Mouse (Mus musculus) macrophage (primary cell): ENCODE data around the gene Prkd2. TPM values are rescaled to one million over a fixed set of nuclear protein-coding genes. Genes with fewer than 3 reads are reported as not detected.
A peak's percentile ranks its signal among the peaks of the same experiment; 100 is the strongest.

Source experiments
- H3K27ac ChIP-seq: fragments of 350-480 bp; formaldehyde crosslinking; 2 replicates; pipeline ENCODE4 v1.9.0; 2021
- H3K36me3 ChIP-seq: fragments of 350-480 bp; formaldehyde crosslinking; 2 replicates; pipeline ENCODE4 v1.9.0; 2021; ENCODE audit errors: inconsistent target
- H3K4me3 ChIP-seq: fragments of 350-480 bp; formaldehyde crosslinking; 2 replicates; pipeline ENCODE4 v1.9.0; 2021; ENCODE audit errors: inconsistent target
- H3K79me2 ChIP-seq: fragments of 350-480 bp; formaldehyde crosslinking; 2 replicates; pipeline ENCODE4 v1.9.0; 2021; ENCODE audit errors: inconsistent target
- WGBS: methylation state at CpG from one replicate; pipeline ENCODE4 v1.1.7; 2026; ENCODE audit warnings: inconsistent platforms; ENCODE audit not compliant: missing documents; 5-methylcytosine and 5-hydroxymethylcytosine counted together
- polyA plus RNA-seq: library from polyadenylated mRNA; stranded (reverse); fragments of 250-400 nt; gene quantifications from 3 replicates; pipeline ENCODE4 v1.2.4, GENCODE M21; 2018; ENCODE audit warnings: inconsistent platforms
- total RNA-seq, 78 experiments: library from RNA; depleted of rRNA; stranded (reverse); fragments of 250-400 nt; gene quantifications; 1 replicate in 9 of 78; 2 replicates in 24 of 78; 3 replicates in 43 of 78; 4 replicates in 2 of 78; pipeline ENCODE4 v1.2.4; 2018; ENCODE audit warnings: inconsistent platforms in 56 of 78

The Prkd2 gene
- 10 to 100 TPM in 18 of 26 experiments, 1 to 10 TPM in 8; 3.4 to 27.0 (median 12.2) TPM for total RNA-seq (2018; cell fraction: chromatin; rRNA removed)
- 1 to 10 TPM; 2.7 to 8.6 (median 5.6) TPM for total RNA-seq (2018; cell fraction: cytosol; rRNA removed)
- 10 to 100 TPM in 10 of 26 experiments, 1 to 10 TPM in 16; 3.1 to 15.4 (median 7.7) TPM for total RNA-seq (2018; cell fraction: nucleus; rRNA removed)
- 3.7 to 6.1 TPM (median 4.8 TPM) in 3 replicates for polyA plus RNA-seq

DNA sequence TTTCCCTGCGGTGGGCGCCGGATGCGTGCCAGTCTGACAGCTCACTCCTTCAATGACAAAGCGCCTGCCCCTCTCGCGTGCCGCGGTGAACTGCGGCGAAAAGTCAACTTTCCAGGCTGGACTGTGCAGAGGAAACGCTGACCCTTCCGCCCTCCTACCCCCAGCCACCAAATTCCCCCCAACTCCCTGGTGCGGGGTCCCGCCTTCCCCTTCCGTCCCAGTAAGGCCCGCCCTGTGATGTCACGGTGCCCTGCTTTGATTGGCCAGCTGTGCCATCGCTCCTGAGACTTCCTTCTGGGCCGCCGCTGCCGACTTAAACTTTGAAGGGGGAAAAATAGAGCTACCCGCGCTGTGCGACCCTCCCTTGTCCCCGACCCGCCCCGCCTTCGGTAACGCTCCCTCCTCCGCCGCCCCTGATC lies at the start of gene Prkd2:
Prkd2 (plus strand) TSS at position 258 of the 419 bp plus-strand sequence.
- Histone ChIP-seq H3K79me2 (no peaks in the 10 kb centered on the region), H3K4me3 (peak within 1 kb of the TSS; percentile 89), H3K36me3 (peaks cover 24% of the 10 kb centered on the region; the same call in 1 of the 2 replicates), H3K27ac (peak within 1 kb of the TSS; percentile 42)
- 1% methylated on average over 27 of the region's 32 CpGs for WGBS

- Histone ChIP-seq H3K79me2 (no peaks in the 10 kb centered on the region), H3K4me3 (no peak overlapping the region), H3K27ac (no peak overlapping the region), H3K36me3 (0 out of 2 replicates have a peak, but pooled peaks cover 10% of the 10 kb centered on the region)
- 96% methylated on average over 19 of the region's 19 CpGs for WGBS
Measured at GRCm38 (mm10) chr7:16793010-16793725, 49.5 kb upstream of the Prkd2 start.

GRCm38 (mm10) chr7:16794886-16795285 lies 47.8 kb upstream of the Prkd2 start:
- no peak overlapping the region for H3K27ac ChIP-seq
- no peak overlapping the region for H3K4me3 ChIP-seq
- WGBS = 92% methylated on average over 5 of the region's 5 CpGs
- 0 out of 2 replicates have a peak, but pooled peaks cover 10% of the 10 kb centered on the region for H3K36me3 ChIP-seq
- H3K79me2 ChIP-seq = no peaks in the 10 kb centered on the region

GRCm38 (mm10) chr7:16804409-16805028 lies 38.2 kb upstream of the Prkd2 start:
- 34% methylated on average over 8 of the region's 8 CpGs for WGBS
- no peak overlapping the region for H3K27ac ChIP-seq
- H3K36me3 ChIP-seq = no peaks in the 10 kb centered on the region
- no peaks in the 10 kb centered on the region for H3K79me2 ChIP-seq
- no peak overlapping the region for H3K4me3 ChIP-seq

GRCm38 (mm10) chr7:16807936-16808335 lies 34.8 kb upstream of the Prkd2 start:
- 0 out of 2 replicates have a peak, but pooled peaks cover 5% of the 10 kb centered on the region for H3K36me3 ChIP-seq
- no peak overlapping the region for H3K4me3 ChIP-seq
- WGBS = 91% methylated on average over 9 of the region's 9 CpGs
- H3K79me2 ChIP-seq = no peaks in the 10 kb centered on the region
- no peak overlapping the region for H3K27ac ChIP-seq

DNA sequence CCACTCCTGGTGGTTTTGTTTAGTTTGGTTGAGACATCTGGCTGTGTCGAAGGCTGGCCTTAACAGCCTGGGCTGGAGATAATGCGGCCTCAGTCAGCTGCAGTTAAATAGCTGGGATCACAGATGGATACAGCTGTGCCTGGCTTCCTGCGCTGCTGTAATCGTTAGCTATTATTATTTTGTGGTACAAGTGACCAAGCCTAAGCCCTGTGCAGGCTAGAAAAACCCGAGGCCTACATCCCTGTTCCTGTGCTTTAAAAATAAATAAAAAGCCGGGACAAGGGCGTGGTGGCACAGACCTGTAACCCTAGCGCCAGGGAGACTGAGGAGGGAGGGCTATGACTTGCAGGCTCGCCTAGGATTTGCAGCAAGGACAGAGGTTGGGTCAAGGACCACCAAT lies 34.1 kb upstream of the Prkd2 start:
- 92% methylated on average over 9 of the region's 9 CpGs for WGBS
- Histone ChIP-seq H3K27ac (no peak overlapping the region), H3K79me2 (no peaks in the 10 kb centered on the region), H3K4me3 (no peak overlapping the region), H3K36me3 (0 out of 2 replicates have a peak, but pooled peaks cover 7% of the 10 kb centered on the region)

GRCm38 (mm10) chr7:16809739-16810138 lies 33.0 kb upstream of the Prkd2 start:
- H3K27ac ChIP-seq = no peak overlapping the region
- no peaks in the 10 kb centered on the region for H3K79me2 ChIP-seq
- no peak overlapping the region for H3K4me3 ChIP-seq
- 0 out of 2 replicates have a peak, but pooled peaks cover 9% of the 10 kb centered on the region for H3K36me3 ChIP-seq
- WGBS = 66% methylated on average over 10 of the region's 10 CpGs

GRCm38 (mm10) chr7:16810399-16810919 lies 32.2 kb upstream of the Prkd2 start:
- Histone ChIP-seq H3K4me3 (no peak overlapping the region), H3K36me3 (0 out of 2 replicates have a peak, but pooled peaks cover 9% of the 10 kb centered on the region), H3K79me2 (no peaks in the 10 kb centered on the region; the same call in 1 of the 2 replicates), H3K27ac (no peak overlapping the region)
- WGBS = 94% methylated on average over 27 of the region's 28 CpGs

- H3K79me2 ChIP-seq = no peaks in the 10 kb centered on the region; the same call in 1 of the 2 replicates
- H3K36me3 ChIP-seq = 0 out of 2 replicates have a peak, but pooled peaks cover 9% of the 10 kb centered on the region
- H3K4me3 ChIP-seq = no peak overlapping the region
- 96% methylated on average over 58 of the region's 90 CpGs for WGBS
- H3K27ac ChIP-seq = no peak overlapping the region
Measured at GRCm38 (mm10) chr7:16810920-16811648, 31.6 kb upstream of the Prkd2 start.

DNA sequence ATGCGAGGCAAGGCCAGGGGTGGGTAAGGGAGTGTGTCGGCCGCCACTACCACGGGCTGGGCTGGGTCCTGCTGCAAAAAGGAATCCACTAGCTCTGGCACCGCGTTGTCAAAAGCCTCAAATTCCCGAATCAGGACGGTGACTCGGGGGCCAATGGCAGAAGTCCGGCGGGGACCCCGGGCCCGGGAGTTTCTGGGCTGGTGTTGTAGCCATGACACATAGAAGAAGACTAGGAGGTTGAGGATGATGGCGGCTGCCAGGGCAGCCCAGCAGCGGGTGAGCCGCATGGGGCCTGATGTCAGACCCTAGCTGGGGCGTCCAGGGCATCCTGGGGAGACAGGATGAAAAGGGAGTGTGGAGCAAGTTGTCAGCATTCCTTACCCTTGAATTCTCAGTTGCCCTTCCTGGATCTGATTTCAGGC lies 31.0 kb upstream of the Prkd2 start:
- WGBS = 93% methylated on average over 17 of the region's 17 CpGs
- no peak overlapping the region for H3K4me3 ChIP-seq
- H3K27ac ChIP-seq = no peak overlapping the region
- H3K36me3 ChIP-seq = 0 out of 2 replicates have a peak, but pooled peaks cover 9% of the 10 kb centered on the region
- peaks cover under 1% of the 10 kb centered on the region; the same call in 1 of the 2 replicates for H3K79me2 ChIP-seq

- 76% methylated on average over 2 of the region's 2 CpGs for WGBS
- H3K79me2 ChIP-seq = peaks cover 9% of the 10 kb centered on the region
- no peak overlapping the region for H3K27ac ChIP-seq
- 0 out of 2 replicates have a peak, but pooled peaks cover 9% of the 10 kb centered on the region for H3K36me3 ChIP-seq
- H3K4me3 ChIP-seq = no peak overlapping the region
Measured at GRCm38 (mm10) chr7:16812505-16812904, 30.2 kb upstream of the Prkd2 start.

GRCm38 (mm10) chr7:16815351-16815941 lies 27.3 kb upstream of the Prkd2 start, which contains the start of gene Strn4:
TSS of gene Strn4 (plus strand) at chr7:16815889.
- WGBS = 0% methylated on average over 1 of the region's 1 CpGs

DNA sequence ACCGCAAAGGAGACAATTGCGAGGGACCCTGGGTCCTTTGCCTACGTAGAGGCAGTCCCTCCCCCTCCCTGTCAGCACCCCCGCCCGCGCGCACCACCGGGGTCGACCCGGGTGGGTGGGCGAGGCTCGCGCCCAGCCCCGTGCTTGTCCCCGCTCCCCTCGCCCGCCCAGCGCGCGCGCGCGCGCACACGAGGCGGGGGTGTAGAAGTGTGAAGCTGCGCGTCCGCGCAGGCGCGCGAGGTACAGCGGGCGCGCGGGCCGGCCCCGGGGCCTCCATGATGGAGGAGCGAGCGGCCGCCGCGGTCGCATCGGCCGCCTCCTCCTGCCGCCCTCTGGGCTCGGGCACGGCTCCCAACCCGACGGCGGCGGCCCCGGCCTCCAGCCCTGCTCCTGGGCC lies 26.6 kb upstream of the Prkd2 start:
- WGBS = under 1% methylated on average over 53 of the region's 55 CpGs

More at GRCm38 (mm10) chr7:16815351-16815941, 27.3 kb upstream of the Prkd2 start, which contains the start of gene Strn4:
- Histone ChIP-seq H3K36me3 (0 out of 2 replicates have a peak, but pooled peaks cover 5% of the 10 kb centered on the region), H3K79me2 (peaks cover 37% of the 10 kb centered on the region), H3K4me3 (peak within 1 kb of the TSS; percentile 90), H3K27ac (peak within 1 kb of the TSS; percentile 37; the same call in 1 of the 2 replicates)

More for the DNA sequence above, 26.6 kb upstream of the Prkd2 start:
- H3K36me3 ChIP-seq = 0 out of 2 replicates have a peak, but pooled peaks cover 5% of the 10 kb centered on the region
- H3K27ac ChIP-seq = no peak overlapping the region
- H3K4me3 ChIP-seq = peak overlapping the region; percentile 21; the same call in 1 of the 2 replicates
- H3K79me2 ChIP-seq = peaks cover 42% of the 10 kb centered on the region
